Comparison of ENCODE assay signal across 9 mouse cellular contexts in the genomic region with DNA sequence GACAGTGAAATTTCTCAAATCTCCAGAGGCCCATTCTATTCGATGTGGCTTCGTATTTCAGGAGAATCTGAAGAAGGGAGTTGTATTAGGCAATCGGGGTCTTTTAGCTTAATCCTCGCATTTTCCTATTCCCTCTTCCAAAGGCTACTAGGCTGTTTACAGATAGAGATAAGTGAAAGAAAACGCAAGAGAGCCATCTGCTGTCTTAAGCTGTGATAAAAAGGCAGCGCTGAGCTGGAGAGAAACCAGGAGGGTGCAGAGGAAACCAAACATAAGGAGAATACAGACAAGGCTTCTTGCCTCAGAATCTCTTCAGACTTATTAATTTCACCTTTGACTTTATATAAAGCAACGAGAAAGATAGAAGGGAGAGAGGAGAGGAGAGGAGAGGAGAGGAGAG.
DNase-seq lines count a peak whose midpoint lies in the region; ATAC-seq lines count a peak whose summit lies in the region.
"Had no signal": no experiment of that assay in that cellular context is flagged by ENCODE, and none has a peak within 500 bp of the region (broad histone marks: within the 10 kb centered on the region; RNA-seq: fewer than 3 reads in every experiment).

No protein-coding gene starts in this region.

- H3K4me1 ChIP-seq in kidney, embryonic 14.5 days (ENCODE audit: control insufficient read depth, insufficient read depth, low read length): 0 out of 2 replicates have a peak, but pooled peaks cover 5% of the 10 kb centered on the region

- H3K9ac ChIP-seq in kidney, embryonic 14.5 days (ENCODE audit: low read depth, low read length): no peak overlapping the region

- H3K27ac ChIP-seq in kidney, embryonic 14.5 days (ENCODE audit: low read depth, low read length): no peak overlapping the region
- H3K27ac ChIP-seq: limb, embryonic 10.5 days had no signal

- ATAC-seq in kidney, embryonic 14.5 days (ENCODE audit: low FRiP score, low TSS enrichment): no peak

- H3K36me3 ChIP-seq in kidney, embryonic 14.5 days (ENCODE audit: control insufficient read depth, insufficient read depth, low read length): no peaks in the 10 kb centered on the region
- H3K36me3 ChIP-seq: limb, embryonic 10.5 days had no signal

- H3K27me3 ChIP-seq in kidney, embryonic 14.5 days (ENCODE audit: control insufficient read depth, insufficient read depth, low read length): peaks cover 25% of the 10 kb centered on the region

- H3K9me3 ChIP-seq in kidney, embryonic 14.5 days (ENCODE audit: control insufficient read depth, low read length): no peaks in the 10 kb centered on the region
- H3K9me3 ChIP-seq: limb, embryonic 10.5 days had no signal

- no peak overlapping the region for H3K4me3 ChIP-seq in kidney, embryonic 14.5 days (ENCODE audit: low read length)
- H3K4me3 ChIP-seq: limb, embryonic 10.5 days had no signal

- WGBS in kidney, embryonic 14.5 days: 22% methylated on average over 7 of the region's 7 CpGs

- peak; percentile 26 to 49 for DNase-seq in left cerebral cortex, adult 18-20 months (ENCODE audit: low spot score in 2 of 2)
- DNase-seq in left cerebral cortex, adult 8-10 months (ENCODE audit: low spot score in 2 of 2): no peak
- DNase-seq in cerebellum, adult 9-10 months: peak; percentile 78
- peak; percentile 32 for DNase-seq in layer of hippocampus, adult 9-10 months (ENCODE audit: low spot score)
- peak; percentile 70 to 71 for DNase-seq in right cerebral cortex, postnatal 10 days (ENCODE audit: low spot score in 2 of 2)
- DNase-seq in ovary, adult 18-20 months (ENCODE audit: low spot score): no peak
- no peak for DNase-seq in adrenal gland, postnatal 25 days

- no peak overlapping the region for H3K4me2 ChIP-seq in kidney, embryonic 14.5 days (replicated peaks; ENCODE audit: low read depth, low read length)

Comparison
In these comparisons a context has a peak if more than half of its experiments do, and no peak if none do; other contexts are left out.
1. DNase-seq: peak in left cerebral cortex, adult 18-20 months (2 of 2), cerebellum, adult 9-10 months (single experiment), layer of hippocampus, adult 9-10 months (single experiment) and right cerebral cortex, postnatal 10 days (2 of 2); none in left cerebral cortex, adult 8-10 months (0 of 2), ovary, adult 18-20 months (single experiment) and adrenal gland, postnatal 25 days (single experiment).